Mouse (Mus musculus): ENCODE results near the gene M1ap.

M1ap gene

GRCm38 (mm10) chr6:82939167-82939912 is 7.4 kb upstream of the M1ap start, which contains the start of gene Sema4f:
TSS of gene Sema4f (minus strand) at chr6:82939769.
- peak; percentile 80 for DNase-seq

- DNase-seq: no peak
Measured at GRCm38 (mm10) chr6:82940765-82941164, 5.9 kb upstream of the M1ap start.

- DNase-seq: no peak
Measured at GRCm38 (mm10) chr6:82945750-82946149, 952 bp upstream of the M1ap start.

- DNase-seq: no peak
Measured at GRCm38 (mm10) chr6:82956553-82957251, 10.0 kb downstream of the M1ap start.

DNA sequence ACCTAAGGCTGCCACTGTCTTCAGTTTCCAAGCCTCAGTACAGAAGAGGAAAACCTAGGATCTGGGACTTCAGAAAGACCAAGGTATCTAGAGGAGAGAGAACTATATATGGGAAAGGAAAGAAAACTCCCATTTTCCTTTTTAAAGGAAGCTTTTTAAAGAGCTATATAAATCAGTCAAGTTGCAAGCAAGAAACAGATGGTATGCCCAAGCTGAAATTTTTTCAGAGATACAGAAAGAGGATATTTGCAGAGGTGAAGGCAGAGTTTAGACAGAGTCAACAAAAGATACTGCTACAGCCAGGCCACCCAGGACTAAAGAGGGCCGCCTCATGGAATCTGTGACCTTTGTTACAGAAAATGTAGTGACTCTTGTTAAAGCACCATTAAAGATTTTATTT is 15.0 kb downstream of the M1ap start:
- DNase-seq: no peak

DNA sequence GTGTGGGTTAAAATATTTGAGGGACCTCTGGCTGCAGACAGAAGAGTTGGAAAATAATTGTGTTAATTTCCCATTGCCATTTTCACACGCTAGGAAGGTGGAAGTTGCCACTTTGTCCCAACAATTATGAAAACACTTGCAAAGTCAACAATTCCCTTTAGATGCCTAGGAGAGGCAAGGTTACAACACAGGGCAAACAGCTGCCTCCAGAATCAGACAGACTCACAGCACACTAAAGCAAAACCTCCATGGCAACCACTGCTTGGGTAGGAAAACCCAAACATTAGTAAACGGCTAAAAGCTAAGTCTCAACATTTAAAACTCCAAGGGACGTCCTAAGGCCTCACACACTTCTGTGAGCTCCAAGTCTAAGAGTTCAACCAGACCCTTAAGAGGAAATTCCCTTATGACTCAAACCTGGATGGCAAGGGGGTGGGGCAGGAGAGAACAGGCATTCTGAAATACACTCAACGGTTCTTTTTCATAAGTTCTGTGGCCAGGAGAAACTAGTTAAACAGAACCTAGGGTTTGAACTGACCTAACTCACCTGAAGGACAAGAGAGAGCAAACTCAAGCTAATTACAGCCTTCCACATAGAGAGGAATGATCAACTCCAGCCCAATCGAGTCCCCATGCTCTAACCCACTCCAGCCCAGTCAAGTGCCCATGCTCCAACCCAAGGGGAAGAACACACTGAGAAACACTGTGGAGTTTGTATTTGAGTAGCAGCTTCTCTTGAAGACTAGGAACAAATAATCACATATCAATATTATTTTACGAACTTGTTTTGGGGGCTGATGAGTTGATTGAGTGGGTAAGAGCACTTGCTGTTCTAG is 22.8 kb downstream of the M1ap start:
- DNase-seq: no peak

DNA sequence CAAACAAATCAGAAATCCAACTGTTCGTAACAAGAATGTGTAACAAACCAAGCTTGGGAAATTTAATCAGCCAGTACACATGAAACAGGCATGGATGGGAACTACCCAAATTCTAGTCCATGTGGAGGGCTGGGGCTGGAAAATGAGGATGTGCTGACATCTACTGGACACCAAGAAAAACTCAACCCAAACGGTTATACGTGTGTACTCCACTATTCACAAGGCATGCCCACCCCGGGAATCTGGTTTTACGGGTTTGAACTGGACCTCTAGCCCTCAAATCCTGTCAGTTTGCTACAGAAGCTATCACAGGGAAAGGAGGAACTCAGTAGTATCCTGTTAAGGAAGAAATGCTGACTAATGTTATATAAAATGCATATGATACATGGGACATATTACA is 24.3 kb downstream of the M1ap start:
- DNase-seq: peak; percentile 71

- DNase-seq: no peak
Measured at GRCm38 (mm10) chr6:82987411-82987971, 40.8 kb downstream of the M1ap start.

DNA sequence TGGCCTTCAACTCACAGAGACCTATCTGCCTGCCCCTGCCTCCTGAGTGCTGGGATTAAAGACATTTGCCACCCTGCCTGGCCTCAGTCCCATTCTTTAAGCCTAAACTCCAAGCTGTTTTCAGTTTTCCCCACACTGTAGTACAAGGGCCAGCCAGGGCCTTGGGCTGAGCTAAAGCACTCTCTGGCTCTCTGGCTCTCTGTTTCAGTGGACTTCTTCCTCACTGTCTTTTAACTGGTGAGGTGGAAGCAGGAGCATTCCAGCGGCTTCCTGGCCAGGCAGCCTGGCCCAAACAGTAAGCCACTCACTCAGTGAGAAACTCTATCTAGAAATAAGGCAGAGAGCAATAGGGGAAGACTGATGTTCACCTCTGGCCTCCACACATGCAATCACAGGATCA is 47.0 kb downstream of the M1ap start:
- DNase-seq: no peak

- no peak for DNase-seq
Measured at GRCm38 (mm10) chr6:82994372-82994771, 47.7 kb downstream of the M1ap start.

DNA sequence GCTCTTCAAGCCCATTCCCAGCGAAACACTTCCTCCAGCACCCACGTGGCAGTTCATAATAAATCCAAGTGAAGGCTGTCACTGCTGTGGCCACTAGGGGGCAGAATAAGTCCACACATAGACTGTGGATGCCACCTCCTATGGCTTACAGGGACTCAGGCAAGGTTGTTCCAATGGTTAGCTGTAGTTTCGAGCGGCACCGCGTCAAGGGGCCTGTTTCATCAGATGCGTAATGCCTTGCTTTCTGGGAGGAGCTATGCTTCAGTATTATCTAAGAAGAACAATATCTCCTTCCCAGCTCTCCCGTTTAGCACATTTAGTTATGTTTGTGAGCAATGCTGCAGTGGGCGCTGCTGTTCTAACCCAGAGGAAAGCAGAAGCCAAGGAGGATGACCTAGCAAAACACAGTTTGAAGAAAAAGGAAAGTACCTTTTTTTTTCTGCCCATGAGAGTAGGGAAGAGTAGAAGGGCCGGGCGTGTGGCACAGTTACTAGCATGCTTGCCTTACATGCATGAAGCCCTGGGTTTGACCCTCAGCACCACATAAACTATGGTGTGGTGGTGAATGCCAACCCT is 50.1 kb downstream of the M1ap start:
- DNase-seq: peak; percentile 87

GRCm38 (mm10) chr6:82997511-82998102 is 50.9 kb downstream of the M1ap start:
- DNase-seq: no peak

DNA sequence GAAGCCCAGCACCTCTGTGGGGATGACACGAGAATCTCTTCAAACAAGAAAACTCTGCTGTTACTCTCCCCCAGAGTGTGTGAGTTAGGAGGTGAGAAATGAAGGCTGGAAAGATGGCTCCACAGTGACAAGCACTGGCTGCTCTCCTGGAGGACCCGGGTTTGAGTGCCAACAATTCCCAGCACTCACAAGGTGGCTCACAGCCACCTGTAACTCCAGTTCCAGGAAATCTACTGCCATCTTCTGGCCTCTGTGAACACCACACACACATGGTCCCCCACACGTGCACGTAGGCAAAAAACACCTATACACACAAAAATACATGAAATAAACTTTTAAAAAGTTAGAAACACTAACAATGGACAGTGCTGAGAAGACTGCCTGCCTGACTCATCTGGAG is 51.6 kb downstream of the M1ap start:
- DNase-seq: no peak

DNA sequence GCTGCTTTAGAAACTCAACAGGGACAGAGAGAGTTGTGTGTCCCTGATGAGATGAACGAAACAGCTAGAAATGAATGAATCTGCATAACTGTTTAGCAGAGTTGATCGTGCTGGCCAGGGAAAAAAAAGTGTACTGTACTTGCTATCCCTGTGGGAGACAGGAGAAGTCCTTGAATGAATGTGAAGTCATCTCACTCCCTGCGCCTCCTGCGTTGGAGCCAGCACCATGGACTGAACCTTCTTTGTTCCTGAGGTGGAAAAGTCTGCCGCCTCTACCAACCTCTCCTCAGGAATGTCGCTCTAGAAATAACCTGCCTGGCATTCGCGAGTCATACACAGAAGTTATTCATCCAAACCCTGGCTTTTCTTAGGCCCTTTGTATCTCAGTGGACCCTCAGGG is 53.3 kb downstream of the M1ap start:
- DNase-seq: no peak

DNA sequence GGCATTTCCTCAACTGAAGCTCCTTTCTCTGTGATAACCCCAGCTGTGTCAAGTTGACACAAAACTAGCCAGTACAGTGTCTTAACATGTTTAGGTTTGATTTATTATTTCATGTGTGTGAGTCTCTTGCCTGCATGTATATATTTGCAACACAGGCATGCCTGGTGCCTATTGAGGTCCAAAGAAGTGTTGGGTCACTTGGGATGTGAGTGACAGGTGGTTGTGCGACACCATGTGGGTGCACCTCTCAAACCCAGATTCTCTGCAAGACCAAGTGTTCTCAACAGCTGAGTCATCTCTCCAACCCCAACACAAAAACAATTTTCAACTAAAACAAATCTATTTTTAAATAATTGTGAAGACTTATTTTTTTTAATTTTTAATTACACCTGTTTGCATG is 56.4 kb downstream of the M1ap start:
- DNase-seq: no peak

DNA sequence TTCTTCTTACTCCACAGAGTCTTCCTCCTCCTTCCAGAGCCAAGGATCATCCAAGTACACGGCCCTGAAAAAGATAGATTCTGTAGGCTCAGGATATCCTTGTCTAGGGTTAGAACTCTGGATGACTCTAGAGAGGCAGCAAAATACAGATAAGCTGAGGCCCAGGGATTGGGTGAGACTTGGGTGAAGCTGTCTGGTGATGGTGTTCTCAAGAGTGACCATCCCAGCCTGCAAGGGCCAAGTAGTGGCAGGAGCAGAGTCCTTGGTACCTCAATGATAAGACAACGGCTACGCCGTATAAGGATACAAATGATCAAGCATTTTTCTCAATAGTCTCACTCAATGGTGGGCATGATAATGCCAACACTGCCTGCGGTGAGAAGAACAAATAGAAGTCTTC is 57.1 kb downstream of the M1ap start:
- no peak for DNase-seq

- no peak for DNase-seq
Measured at GRCm38 (mm10) chr6:83004309-83004708, 57.6 kb downstream of the M1ap start.

DNA sequence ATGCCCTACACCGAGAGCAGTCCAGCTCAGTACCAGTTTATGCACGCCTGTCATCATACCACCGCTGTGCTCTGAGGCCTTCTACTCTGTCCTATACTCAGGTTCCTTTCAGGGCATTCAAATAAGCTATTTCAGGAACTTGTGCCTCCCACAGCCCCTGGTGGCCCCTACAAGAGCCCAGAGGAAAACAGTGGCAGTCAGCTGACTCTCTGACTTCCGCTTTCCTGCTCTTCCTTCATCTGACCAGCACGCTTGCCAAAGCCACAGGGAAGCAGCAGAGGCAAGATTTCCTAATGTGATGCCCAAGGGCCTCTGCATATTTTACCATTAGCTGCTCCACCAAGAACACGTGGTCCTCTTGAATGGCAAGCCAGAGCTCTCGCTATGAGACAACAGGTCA is 58.2 kb downstream of the M1ap start:
- DNase-seq: no peak

DNA sequence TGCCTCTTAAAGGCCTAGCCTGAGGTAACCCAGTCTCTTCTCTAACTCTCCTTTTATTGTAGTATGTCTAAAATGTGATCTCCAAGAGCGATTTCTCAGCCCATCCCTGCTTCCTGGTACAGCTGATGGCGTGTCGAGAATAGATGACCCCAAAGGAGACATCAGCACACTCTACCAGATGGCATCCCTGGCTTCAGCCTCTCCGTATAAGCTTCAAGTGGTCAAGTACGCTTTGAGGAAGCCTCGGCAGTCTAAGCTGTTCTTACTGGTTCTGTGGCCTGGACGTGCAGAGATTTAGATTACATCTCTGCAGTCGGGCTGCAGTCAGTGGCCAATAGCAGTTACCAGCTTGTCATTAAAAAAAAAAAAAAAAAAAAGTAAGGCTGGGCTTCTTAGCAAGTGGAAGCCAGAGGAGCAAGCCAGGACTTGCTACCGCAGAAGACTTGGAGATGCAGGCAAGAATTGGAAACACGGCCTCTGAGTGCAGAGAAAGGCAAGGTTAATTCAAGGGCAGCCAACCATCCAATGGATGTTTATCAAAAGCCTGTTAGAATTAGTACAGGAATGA is 58.8 kb downstream of the M1ap start:
- no peak for DNase-seq

- no peak for DNase-seq
Measured at GRCm38 (mm10) chr6:83006114-83006513, 59.4 kb downstream of the M1ap start.

- no peak for DNase-seq
Measured at GRCm38 (mm10) chr6:83008659-83009058, 62.0 kb downstream of the M1ap start.

GRCm38 (mm10) chr6:83010010-83010409 is 63.3 kb downstream of the M1ap start:
- no peak for DNase-seq

All from cerebellum, adult 8-10 months (tissue).